Mouse (Mus musculus): ENCODE data around the gene Afg1l. TPM values are rescaled to one million over a fixed set of nuclear protein-coding genes. Genes with fewer than 3 reads are reported as not detected.

Afg1l gene
- polyA plus RNA-seq, 1 experiment from 2014 or later: 9.6 TPM

DNA sequence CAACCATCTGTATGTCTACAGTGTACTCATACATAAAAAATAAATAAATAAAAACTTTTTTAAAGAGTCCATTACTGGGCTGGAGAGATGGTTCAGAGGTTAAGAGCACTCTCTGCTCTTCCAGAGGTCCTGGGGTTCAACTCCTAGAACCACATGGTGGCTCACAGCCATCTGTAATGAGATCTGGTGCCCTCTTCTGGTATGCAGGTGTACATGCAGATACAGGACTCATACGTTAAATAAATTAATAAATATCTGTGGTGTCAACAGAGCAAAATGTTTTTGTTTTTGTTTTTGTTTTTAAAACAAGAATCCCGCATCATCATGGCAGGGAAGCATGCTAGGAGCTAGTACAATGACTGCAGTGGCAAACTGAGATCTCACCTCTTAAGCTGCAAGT, 181.3 kb downstream of the Afg1l start:
- Histone ChIP-seq H3K4me1 (replicated peaks; ENCODE audit: control insufficient read depth, insufficient read depth, low read length) (no peaks in the 10 kb centered on the region), H3K27me3 (ENCODE audit: control insufficient read depth, insufficient read depth, low read length) (no peaks in the 10 kb centered on the region), H3K4me3 (replicated peaks; ENCODE audit: low read length) (no peak overlapping the region), H3K4me2 (replicated peaks) (no peak overlapping the region), H3K27ac (no peak overlapping the region), H3K9me3 (ENCODE audit: control insufficient read depth, low read length) (no peaks in the 10 kb centered on the region), H3K9ac (no peak overlapping the region), H3K36me3 (replicated peaks; ENCODE audit: control insufficient read depth, insufficient read depth) (no peaks in the 10 kb centered on the region)
- 82% methylated on average over 2 of the region's 2 CpGs for WGBS
- DNase-seq (ENCODE audit: low spot score) (no peak), ATAC-seq (ENCODE audit: low FRiP score) (no peak)

DNA sequence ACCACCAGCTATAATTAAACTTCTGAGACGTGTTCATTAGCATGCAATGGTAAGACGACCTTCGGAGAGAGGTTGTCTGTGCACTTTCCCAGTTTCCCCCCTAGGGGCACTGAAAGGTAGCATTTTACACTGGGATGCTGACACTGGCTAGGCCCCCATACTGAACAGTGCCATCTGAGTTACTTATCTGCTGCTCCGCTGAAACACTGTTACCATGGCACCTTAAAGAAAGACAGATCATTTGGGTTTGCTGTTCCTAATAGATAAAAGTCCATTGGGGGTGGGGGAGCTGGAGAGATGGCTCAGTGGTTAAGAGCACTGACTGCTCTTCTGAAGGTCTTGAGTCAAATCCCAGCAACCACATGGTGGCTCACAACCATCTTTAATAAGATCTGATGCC, 181.8 kb downstream of the Afg1l start:
- Histone ChIP-seq H3K27ac (no peak overlapping the region), H3K4me3 (replicated peaks; ENCODE audit: low read length) (no peak overlapping the region), H3K4me1 (replicated peaks; ENCODE audit: control insufficient read depth, insufficient read depth, low read length) (no peaks in the 10 kb centered on the region), H3K9me3 (ENCODE audit: control insufficient read depth, low read length) (no peaks in the 10 kb centered on the region), H3K27me3 (ENCODE audit: control insufficient read depth, insufficient read depth, low read length) (no peaks in the 10 kb centered on the region), H3K4me2 (replicated peaks) (no peak overlapping the region), H3K36me3 (replicated peaks; ENCODE audit: control insufficient read depth, insufficient read depth) (no peaks in the 10 kb centered on the region), H3K9ac (no peak overlapping the region)
- ATAC-seq (ENCODE audit: low FRiP score) (no peak), DNase-seq (ENCODE audit: low spot score) (no peak)
- 64% methylated on average over 4 of the region's 4 CpGs for WGBS

DNA sequence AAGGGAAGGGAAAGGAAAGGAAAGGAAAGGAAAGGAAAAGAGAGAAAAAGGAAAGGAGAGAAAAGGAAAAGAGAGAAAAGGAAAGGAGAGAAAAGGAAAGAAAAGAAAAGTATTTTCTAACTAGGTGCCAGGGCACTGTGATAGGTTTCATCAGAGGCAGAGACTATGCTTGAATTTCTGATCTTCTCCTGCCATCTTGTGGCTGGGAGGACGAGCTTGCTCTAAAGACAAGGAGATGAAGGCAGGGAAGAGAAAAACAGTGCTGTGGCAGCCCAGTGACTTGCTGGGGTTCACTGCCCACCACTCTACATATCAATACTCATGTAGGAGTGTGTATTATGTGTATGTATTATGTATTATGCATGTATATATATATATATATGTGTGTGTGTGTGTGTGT, 183.3 kb downstream of the Afg1l start:
- ATAC-seq (ENCODE audit: low FRiP score) (peak; percentile 31; the same call in 1 of the 2 replicates), DNase-seq (ENCODE audit: low spot score) (peak; percentile 83)
- H3K9me3 ChIP-seq (ENCODE audit: control insufficient read depth, low read length): no peaks in the 10 kb centered on the region
- WGBS: 19% methylated on average over 1 of the region's 1 CpGs
- no peak overlapping the region for H3K9ac ChIP-seq
- no peak overlapping the region for H3K27ac ChIP-seq
- no peaks in the 10 kb centered on the region for H3K36me3 ChIP-seq (replicated peaks; ENCODE audit: control insufficient read depth, insufficient read depth)
- H3K4me3 ChIP-seq (replicated peaks; ENCODE audit: low read length): no peak overlapping the region
- H3K27me3 ChIP-seq (ENCODE audit: control insufficient read depth, insufficient read depth, low read length): no peaks in the 10 kb centered on the region
- H3K4me1 ChIP-seq (replicated peaks; ENCODE audit: control insufficient read depth, insufficient read depth, low read length): no peaks in the 10 kb centered on the region
- H3K4me2 ChIP-seq (replicated peaks): no peak overlapping the region

DNA sequence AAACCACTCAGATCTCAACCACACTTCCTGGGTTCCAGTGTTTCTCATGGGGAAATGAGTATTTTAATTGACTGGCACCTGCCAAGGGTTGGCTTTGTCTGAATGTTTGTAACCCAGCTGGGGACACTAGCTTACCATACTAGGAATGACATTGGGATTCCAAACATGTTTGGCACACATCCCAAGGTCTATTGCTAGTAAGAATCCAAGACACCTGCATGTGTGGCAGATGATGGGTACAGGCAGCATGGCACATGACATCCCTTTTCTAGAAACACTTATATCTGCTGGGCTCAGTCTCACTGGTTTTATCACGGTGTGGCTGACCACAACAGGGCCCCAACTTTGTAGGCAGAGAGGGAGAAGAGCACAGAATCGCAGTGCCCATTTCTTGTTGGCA, 184.0 kb downstream of the Afg1l start:
- no peak overlapping the region for H3K27ac ChIP-seq
- H3K36me3 ChIP-seq (replicated peaks; ENCODE audit: control insufficient read depth, insufficient read depth): no peaks in the 10 kb centered on the region
- no peak for ATAC-seq (ENCODE audit: low FRiP score)
- no peaks in the 10 kb centered on the region for H3K9me3 ChIP-seq (ENCODE audit: control insufficient read depth, low read length)
- H3K4me1 ChIP-seq (replicated peaks; ENCODE audit: control insufficient read depth, insufficient read depth, low read length): no peaks in the 10 kb centered on the region
- H3K4me2 ChIP-seq (replicated peaks): no peak overlapping the region
- H3K27me3 ChIP-seq (ENCODE audit: control insufficient read depth, insufficient read depth, low read length): no peaks in the 10 kb centered on the region
- no peak overlapping the region for H3K9ac ChIP-seq
- H3K4me3 ChIP-seq (replicated peaks; ENCODE audit: low read length): no peak overlapping the region
- WGBS: 75% methylated on average over 2 of the region's 2 CpGs
- no peak for DNase-seq (ENCODE audit: low spot score)

DNA sequence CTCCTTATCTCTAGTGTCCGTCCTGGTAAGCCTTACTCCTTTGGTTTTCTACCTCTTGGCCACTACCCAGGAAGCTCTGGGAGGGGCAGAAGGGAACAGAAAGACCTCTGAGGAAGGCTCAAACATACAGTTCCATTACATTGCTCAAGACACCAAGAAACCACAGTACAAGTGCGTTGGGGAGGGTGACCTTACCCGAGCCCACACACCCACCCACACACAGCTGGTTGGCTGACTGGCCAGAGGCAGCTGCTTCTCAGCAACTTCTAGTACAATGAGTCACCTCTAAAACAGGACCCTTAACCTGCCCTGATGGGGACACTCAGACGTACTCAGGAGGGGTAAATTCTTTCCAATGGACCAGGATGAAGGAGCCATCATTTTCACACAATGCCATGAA, 184.5 kb downstream of the Afg1l start:
- ATAC-seq (ENCODE audit: low FRiP score) (no peak), DNase-seq (ENCODE audit: low spot score) (no peak)
- Histone ChIP-seq H3K27ac (no peak overlapping the region), H3K4me2 (replicated peaks) (no peak overlapping the region), H3K9ac (no peak overlapping the region), H3K27me3 (ENCODE audit: control insufficient read depth, insufficient read depth, low read length) (no peaks in the 10 kb centered on the region), H3K36me3 (replicated peaks; ENCODE audit: control insufficient read depth, insufficient read depth) (no peaks in the 10 kb centered on the region), H3K4me3 (replicated peaks; ENCODE audit: low read length) (no peak overlapping the region), H3K4me1 (replicated peaks; ENCODE audit: control insufficient read depth, insufficient read depth, low read length) (no peaks in the 10 kb centered on the region), H3K9me3 (ENCODE audit: control insufficient read depth, low read length) (no peaks in the 10 kb centered on the region)
- 69% methylated on average over 4 of the region's 4 CpGs for WGBS

DNA sequence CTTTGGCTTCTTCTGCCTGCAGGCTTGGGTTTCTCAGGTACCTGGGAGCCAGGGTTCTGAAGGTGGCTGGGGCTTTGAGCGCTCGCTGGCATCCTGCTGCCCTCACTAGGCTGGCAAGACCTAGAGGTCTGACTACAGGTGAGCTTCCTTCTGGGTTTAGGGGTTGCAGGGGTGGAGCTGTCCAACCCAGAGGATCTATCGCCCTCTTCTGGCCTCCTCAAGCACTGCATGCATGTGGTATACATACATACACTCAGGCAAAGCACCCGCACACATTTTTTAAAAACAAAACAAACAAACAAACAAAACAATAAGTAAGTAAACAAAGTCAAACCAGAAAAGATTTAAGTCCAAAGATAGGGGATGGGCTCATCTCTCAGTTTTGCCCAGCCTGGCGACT, 187.0 kb downstream of the Afg1l start:
- Histone ChIP-seq H3K27ac (no peak overlapping the region), H3K9me3 (ENCODE audit: control insufficient read depth, low read length) (no peaks in the 10 kb centered on the region), H3K4me3 (replicated peaks; ENCODE audit: low read length) (no peak overlapping the region), H3K27me3 (ENCODE audit: control insufficient read depth, insufficient read depth, low read length) (no peaks in the 10 kb centered on the region), H3K9ac (no peak overlapping the region), H3K36me3 (replicated peaks; ENCODE audit: control insufficient read depth, insufficient read depth) (no peaks in the 10 kb centered on the region), H3K4me2 (replicated peaks) (no peak overlapping the region), H3K4me1 (replicated peaks; ENCODE audit: control insufficient read depth, insufficient read depth, low read length) (no peaks in the 10 kb centered on the region)
- 63% methylated on average over 5 of the region's 5 CpGs for WGBS
- ATAC-seq (ENCODE audit: low FRiP score) (no peak), DNase-seq (ENCODE audit: low spot score) (no peak)

DNA sequence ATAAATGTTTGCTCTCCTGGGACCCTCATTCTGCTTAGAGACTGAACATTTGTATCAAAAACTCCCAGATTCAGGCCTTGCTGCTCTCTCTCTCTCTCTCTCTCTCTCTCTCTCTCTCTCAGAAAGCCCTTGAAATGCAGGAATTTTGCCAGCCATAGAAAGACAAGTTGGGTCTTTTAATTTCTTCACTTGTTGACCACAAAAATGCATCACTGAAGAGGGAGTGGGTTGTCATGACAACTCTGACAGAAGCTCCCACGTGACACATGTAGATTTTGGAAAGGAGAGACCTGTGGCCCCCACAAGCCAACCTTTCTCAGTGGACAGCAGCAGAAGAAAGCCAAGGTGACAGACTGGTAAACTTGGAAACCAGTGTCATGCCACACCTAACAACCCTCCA, 190.7 kb downstream of the Afg1l start:
- H3K36me3 ChIP-seq (replicated peaks; ENCODE audit: control insufficient read depth, insufficient read depth): no peaks in the 10 kb centered on the region
- H3K9me3 ChIP-seq (ENCODE audit: control insufficient read depth, low read length): no peaks in the 10 kb centered on the region
- H3K27ac ChIP-seq: no peak overlapping the region
- no peak for ATAC-seq (ENCODE audit: low FRiP score)
- H3K4me3 ChIP-seq (replicated peaks; ENCODE audit: low read length): no peak overlapping the region
- no peaks in the 10 kb centered on the region for H3K4me1 ChIP-seq (replicated peaks; ENCODE audit: control insufficient read depth, insufficient read depth, low read length)
- no peaks in the 10 kb centered on the region for H3K27me3 ChIP-seq (ENCODE audit: control insufficient read depth, insufficient read depth, low read length)
- DNase-seq (ENCODE audit: low spot score): no peak
- no peak overlapping the region for H3K4me2 ChIP-seq (replicated peaks)
- WGBS: 48% methylated on average over 1 of the region's 1 CpGs
- no peak overlapping the region for H3K9ac ChIP-seq

DNA sequence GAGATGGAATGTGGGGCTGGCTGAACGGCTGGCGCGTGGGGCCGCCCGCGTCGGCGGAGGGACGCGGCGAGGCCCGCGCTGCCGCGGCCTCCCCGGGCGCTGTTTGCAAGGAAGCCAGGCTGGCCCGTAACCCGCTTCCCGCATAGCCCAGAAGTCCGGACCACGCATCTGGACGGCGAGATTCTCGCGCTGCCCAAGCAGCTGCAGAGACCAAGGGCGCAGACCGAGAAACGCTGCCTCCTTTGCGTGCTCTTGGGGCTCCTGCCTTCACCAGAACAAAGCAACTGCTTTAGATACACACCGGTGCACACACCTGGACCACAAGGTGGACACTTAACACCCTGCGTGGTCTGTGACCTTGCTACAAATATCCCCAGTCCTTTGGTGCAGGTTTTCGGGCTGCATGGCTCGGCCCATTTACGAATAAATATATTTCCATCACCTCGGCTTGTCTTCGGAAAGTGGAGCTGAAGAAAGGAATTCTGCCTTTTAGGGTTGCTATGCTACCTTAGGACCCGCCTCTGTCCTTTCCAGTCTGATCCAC, 200.0 kb downstream of the Afg1l start:
- WGBS: 2% methylated on average over 38 of the region's 38 CpGs
- Histone ChIP-seq H3K4me2 (replicated peaks) (peak overlapping the region; percentile 97), H3K36me3 (replicated peaks; ENCODE audit: control insufficient read depth, insufficient read depth) (no peaks in the 10 kb centered on the region), H3K4me3 (replicated peaks; ENCODE audit: low read length) (peak overlapping the region; percentile 68), H3K9ac (peak overlapping the region; percentile 66), H3K4me1 (replicated peaks; ENCODE audit: control insufficient read depth, insufficient read depth, low read length) (peaks cover 26% of the 10 kb centered on the region), H3K9me3 (ENCODE audit: control insufficient read depth, low read length) (no peaks in the 10 kb centered on the region), H3K27ac (peak overlapping the region; percentile 96), H3K27me3 (ENCODE audit: control insufficient read depth, insufficient read depth, low read length) (peaks cover 9% of the 10 kb centered on the region)
- ATAC-seq (ENCODE audit: low FRiP score) (peak; percentile 5; the same call in 1 of the 2 replicates), DNase-seq (ENCODE audit: low spot score) (no peak)

DNA sequence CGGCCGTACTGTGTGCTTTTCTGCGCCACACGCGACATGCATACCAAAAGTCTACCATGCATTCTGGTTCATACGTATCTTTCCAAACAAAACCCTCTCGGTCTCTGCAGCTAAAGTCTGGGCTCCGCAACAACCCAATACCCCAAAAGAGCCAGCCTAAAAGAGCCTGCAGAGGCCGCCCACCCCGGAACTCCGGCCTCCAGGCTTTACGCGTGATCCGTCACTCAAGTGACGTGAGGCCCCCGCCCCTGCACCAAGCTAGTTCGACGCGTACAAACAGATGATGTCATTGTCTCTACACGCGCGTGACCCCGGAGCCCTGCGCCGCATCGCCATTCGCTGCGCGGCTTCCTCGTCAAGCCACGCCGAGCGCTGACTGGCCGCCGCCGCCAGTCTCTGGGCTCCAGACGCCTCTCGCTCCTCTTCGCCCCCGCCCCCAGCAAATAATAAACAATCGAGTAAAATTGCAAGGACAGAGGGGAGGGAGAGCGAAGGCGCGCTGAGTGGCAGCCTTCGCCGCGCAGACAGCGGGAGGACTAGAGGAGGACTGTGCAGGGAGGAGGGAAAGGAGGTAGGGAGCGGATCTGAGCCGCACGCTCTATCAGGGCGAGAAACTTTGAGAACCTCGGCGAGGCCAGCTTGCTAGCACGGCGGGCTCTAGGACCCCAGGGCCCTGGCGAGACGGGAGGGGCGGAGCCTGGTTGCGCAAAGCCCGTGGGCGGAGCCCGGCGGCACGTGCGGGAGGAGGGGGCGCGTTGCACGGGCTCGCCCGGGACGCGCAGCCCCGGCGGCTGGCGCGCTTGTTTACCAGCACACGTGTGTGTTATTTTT, 200.7 kb downstream of the Afg1l start:
- H3K4me2 ChIP-seq (replicated peaks): peak overlapping the region; percentile 97
- H3K4me1 ChIP-seq (replicated peaks; ENCODE audit: control insufficient read depth, insufficient read depth, low read length): peaks cover 28% of the 10 kb centered on the region
- ATAC-seq (ENCODE audit: low FRiP score): peak; percentile 93
- peak overlapping the region; percentile 68 for H3K4me3 ChIP-seq (replicated peaks; ENCODE audit: low read length)
- peak overlapping the region; percentile 74 for H3K9ac ChIP-seq
- DNase-seq (ENCODE audit: low spot score): peak; percentile 97
- under 1% methylated on average over 78 of the region's 78 CpGs for WGBS
- no peaks in the 10 kb centered on the region for H3K9me3 ChIP-seq (ENCODE audit: control insufficient read depth, low read length)
- no peaks in the 10 kb centered on the region for H3K36me3 ChIP-seq (replicated peaks; ENCODE audit: control insufficient read depth, insufficient read depth)
- peak overlapping the region; percentile 96 for H3K27ac ChIP-seq
- peaks cover 13% of the 10 kb centered on the region for H3K27me3 ChIP-seq (ENCODE audit: control insufficient read depth, insufficient read depth, low read length)
